Mouse (Mus musculus) bone marrow macrophage, adult 2 months (primary cell): Measurements from ENCODE around the gene Mcm3. TPM values are rescaled to one million over a fixed set of nuclear protein-coding genes. Genes with fewer than 3 reads are reported as not detected.
"Not testable (repeated sequence)": the region's sequence is repeated elsewhere in the genome, so short reads cannot be mapped to it uniquely, and the experiment has no call there.

ENCODE experiments used
- H3K27ac ChIP-seq: 2 replicates; pipeline ENCODE4 v1.5.1; 2012; ENCODE audit warnings: low read depth, low read length; ENCODE audit not compliant: insufficient read depth
- H3K4me1 ChIP-seq: 2 replicates; pipeline ENCODE4 v1.6.1; 2012; ENCODE audit warnings: low read length; ENCODE audit not compliant: control insufficient read depth, insufficient read depth
- H3K4me3 ChIP-seq: 2 replicates; pipeline ENCODE4 v1.5.1; 2012; ENCODE audit warnings: mild to moderate bottlenecking, low read length, moderate library complexity; ENCODE audit not compliant: insufficient read depth
- CTCF ChIP-seq: IDR thresholded peaks from 2 replicates; pipeline ENCODE4 v1.5.1; 2012; ENCODE audit warnings: low read depth, mild to moderate bottlenecking, low read length, moderate library complexity
- POLR2A ChIP-seq: IDR thresholded peaks from 2 replicates; pipeline ENCODE4 v1.6.1; 2012; ENCODE audit warnings: mild to moderate bottlenecking, low read depth, low read length, borderline replicate concordance
- polyA plus RNA-seq: library from polyadenylated mRNA; stranded (reverse); fragments of >200 nt; gene quantifications from 2 replicates; pipeline ENCODE4 v1.2.4, GENCODE M21; 2012; ENCODE audit not compliant: missing spikeins, insufficient read depth, insufficient read length

Mcm3 gene
- polyA plus RNA-seq, 1 experiment: 34.1 TPM

DNA sequence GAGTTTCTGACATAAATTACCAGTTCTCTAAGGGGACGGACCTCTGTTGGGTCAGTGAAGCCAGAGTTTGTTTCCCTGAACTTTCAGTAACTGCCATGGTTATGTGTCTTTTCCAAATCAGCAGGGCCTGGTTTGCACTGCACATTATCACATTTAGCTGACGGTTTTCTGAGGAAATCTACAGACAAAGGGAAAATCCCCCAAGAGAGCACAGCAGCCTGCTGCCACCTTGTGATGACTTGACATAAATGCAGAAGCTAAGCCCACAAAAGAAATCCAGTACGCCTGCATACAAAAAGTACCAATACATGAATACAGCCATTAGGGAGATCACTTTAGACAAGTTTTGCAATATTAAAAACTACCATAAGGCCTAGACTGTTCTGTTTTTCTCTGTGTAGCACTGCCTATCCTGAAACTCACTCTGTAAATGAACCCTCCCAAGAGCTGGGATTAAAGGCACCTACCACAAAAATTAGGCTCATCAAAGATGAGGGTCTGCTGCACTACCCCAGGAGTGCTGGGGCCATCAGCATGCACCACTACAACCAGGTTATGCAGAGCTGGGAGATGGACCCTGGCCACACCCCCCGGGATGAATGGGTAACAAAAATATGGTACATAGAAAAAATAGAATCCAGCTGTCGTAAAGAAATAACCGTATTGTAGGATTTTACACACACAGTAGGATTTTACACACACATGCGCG lies 18.3 kb downstream of the Mcm3 start:
- Histone ChIP-seq H3K4me1 (no peaks in the 10 kb centered on the region), H3K27ac (no peak overlapping the region), H3K4me3 (no peak overlapping the region)
- TF ChIP-seq POLR2A (no peak), CTCF (no peak)

DNA sequence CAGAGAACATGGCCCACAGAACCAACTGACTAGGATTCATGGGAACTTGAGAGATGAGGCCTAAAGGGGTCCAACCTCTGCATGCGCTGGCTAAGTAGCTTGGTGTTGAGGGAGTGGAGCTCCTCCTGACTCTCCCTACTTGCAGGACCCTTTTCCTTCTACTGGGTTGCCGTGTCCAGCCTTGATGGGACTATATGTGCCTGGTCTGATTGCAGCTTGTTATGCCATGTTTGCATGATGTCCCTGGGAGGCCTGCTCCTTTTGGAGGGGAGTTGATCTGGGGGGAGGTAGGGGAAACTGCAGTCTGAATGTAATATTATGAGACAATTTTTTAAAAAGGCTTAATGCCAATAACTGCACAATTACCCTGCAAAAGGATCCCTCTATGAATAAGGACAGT lies 18.8 kb downstream of the Mcm3 start:
- H3K4me3 ChIP-seq: no peak overlapping the region
- TF ChIP-seq POLR2A: no peak
- TF ChIP-seq CTCF: no peak
- H3K4me1 ChIP-seq: no peaks in the 10 kb centered on the region
- H3K27ac ChIP-seq: no peak overlapping the region

DNA sequence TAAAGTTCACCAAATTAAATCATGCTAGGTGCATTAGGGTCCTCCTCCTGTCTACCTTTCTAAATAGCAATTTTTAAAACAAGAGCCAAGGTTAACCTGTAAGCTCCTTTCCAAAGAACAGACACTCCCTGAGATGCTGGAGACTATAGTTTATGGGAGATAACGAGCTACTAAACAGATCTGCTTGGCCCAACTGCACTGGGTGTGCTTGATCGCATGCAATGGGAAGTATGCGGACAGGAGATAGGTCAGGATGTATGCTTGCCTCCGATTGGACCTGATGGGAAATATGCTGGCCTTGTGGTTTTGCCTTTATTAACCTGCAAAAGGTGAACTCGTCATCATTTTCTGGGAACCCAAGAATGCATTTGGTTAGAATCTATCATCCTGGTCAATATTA lies 24.9 kb downstream of the Mcm3 start:
- H3K27ac ChIP-seq: no peak overlapping the region
- H3K4me3 ChIP-seq: no peak overlapping the region
- TF ChIP-seq POLR2A (no peak), CTCF (no peak)
- H3K4me1 ChIP-seq: no peaks in the 10 kb centered on the region

DNA sequence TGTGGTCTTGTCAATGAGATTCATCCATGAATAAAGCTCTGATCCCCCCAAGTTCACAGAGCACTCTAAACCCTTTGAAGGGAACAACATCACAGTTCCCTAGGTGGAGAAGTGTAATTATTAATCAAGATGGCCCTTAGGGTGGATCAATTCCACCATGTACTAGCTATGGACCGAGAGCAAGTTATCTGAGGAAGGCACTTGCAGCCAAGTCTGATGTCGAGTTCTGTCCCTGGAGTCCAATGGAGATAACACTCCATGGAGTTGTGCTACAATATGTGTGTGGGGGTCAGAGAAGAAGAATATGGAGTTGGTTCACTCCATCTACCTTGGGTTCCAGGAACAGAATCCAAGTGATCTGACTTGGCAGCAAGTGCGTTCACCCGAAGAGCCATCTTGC lies 25.4 kb downstream of the Mcm3 start:
- Histone ChIP-seq H3K27ac (no peak overlapping the region), H3K4me3 (no peak overlapping the region), H3K4me1 (no peaks in the 10 kb centered on the region)
- TF ChIP-seq CTCF: no peak
- no peak for TF ChIP-seq POLR2A

DNA sequence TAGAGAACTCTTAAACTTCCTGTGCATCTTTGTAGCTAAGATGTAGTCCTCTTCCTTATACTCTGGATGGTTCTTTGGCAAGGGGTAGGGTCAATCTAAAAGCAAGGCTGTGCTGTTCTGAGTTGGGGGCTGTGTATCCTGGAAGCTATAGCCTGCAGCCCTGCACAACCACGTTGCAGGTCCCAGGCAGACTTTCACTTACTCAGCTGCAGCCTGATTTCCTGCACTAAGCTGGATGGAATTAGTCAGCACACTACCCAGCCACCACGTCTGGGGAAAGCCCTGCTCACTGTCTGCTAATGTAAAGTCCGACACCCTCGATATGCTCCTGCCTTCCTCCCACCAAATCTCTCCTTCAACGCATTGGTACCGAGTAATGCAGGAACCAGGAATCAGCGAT lies 28.7 kb downstream of the Mcm3 start:
- TF ChIP-seq CTCF: no peak
- TF ChIP-seq POLR2A: no peak
- Histone ChIP-seq H3K4me1 (no peaks in the 10 kb centered on the region), H3K27ac (no peak overlapping the region), H3K4me3 (no peak overlapping the region)

DNA sequence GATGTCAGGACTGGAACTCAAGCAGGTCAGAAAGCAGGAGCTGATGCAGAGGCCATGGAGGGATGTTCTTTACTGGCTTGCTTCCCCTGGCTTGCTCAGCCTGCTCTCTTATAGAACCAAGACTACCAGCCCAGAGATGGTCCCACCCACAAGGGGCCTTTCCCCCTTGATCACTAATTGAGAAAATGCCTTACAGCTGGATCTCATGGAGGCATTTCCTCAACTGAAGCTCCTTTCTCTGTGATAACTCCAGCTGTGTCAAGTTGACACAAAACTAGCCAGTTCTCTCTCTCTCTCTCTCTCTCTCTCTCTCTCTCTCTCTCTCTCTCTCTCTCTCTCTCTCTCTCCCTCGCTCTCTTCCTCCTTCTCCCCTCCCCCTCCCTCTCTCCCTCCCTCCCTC lies 29.6 kb downstream of the Mcm3 start, which contains the start of gene Il17f:
TSS of gene Il17f (minus strand) at position 101 of the 400 bp plus-strand sequence.
- not testable (repeated sequence) for H3K27ac ChIP-seq, H3K4me1 ChIP-seq, H3K4me3 ChIP-seq

DNA sequence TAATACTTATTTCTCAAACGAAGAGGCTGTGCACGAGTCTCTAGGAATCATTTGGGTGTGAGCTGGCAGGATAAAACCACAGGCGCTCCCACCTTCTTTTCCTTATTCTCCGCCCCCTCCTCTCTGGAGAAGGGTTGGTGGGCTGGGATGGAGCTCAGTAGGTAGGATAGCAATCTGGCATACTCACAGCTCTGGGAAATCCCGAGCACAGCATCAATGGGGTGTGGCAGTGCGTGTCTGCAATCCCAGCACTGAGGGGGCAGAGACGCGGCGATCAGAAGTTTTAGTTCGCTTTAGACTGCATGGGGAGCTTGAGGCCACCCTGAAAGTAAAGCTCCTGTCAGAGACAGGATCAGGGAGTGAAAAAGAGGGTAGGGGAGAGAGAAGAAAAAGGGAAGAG lies 31.7 kb downstream of the Mcm3 start:
- TF ChIP-seq CTCF: no peak
- no peak for TF ChIP-seq POLR2A
- Histone ChIP-seq H3K27ac (no peak overlapping the region), H3K4me1 (no peaks in the 10 kb centered on the region), H3K4me3 (no peak overlapping the region)

DNA sequence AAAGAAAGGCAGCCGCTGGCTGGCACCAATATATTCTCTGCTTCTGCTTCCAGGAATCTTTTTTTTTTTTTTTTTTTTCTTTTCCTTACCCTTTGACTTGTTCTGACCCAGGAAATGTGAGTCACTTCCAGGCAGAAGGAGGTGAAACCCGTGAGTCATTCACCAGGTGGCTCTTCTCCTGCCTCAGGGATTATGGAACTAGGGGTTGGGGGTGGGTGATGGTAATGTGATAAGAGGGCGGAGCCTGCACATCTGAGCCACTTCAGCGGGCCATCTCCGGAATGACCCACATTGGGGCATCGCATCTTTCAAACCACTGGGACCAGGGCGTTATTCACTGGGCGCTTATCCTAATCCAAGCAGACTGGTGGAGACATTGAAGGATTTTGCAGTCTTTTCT lies 33.1 kb downstream of the Mcm3 start:
- Histone ChIP-seq H3K27ac (no peak overlapping the region), H3K4me3 (no peak overlapping the region), H3K4me1 (no peaks in the 10 kb centered on the region)
- TF ChIP-seq CTCF (no peak), POLR2A (no peak)

DNA sequence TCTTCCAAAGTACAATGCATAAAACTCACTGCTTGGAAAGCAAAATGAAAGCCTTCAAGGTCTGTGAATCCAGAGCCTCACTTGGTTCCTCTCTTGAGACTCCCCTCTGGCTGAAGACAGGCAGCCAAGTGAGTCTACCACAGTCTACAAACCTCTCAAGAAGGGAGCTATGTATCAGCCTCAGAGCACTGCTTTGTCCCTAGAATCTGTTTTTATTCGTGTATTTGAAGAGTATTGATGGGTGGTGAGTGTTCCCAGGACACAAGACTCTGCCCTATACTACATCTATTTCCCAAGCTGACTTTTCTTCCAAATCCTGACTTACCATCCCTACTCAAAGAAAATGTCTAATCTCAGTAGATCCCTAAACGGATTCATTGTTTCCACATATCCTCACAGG lies 41.7 kb downstream of the Mcm3 start:
- Histone ChIP-seq H3K4me1 (no peaks in the 10 kb centered on the region), H3K4me3 (no peak overlapping the region), H3K27ac (no peak overlapping the region)
- no peak for TF ChIP-seq POLR2A
- TF ChIP-seq CTCF: no peak

DNA sequence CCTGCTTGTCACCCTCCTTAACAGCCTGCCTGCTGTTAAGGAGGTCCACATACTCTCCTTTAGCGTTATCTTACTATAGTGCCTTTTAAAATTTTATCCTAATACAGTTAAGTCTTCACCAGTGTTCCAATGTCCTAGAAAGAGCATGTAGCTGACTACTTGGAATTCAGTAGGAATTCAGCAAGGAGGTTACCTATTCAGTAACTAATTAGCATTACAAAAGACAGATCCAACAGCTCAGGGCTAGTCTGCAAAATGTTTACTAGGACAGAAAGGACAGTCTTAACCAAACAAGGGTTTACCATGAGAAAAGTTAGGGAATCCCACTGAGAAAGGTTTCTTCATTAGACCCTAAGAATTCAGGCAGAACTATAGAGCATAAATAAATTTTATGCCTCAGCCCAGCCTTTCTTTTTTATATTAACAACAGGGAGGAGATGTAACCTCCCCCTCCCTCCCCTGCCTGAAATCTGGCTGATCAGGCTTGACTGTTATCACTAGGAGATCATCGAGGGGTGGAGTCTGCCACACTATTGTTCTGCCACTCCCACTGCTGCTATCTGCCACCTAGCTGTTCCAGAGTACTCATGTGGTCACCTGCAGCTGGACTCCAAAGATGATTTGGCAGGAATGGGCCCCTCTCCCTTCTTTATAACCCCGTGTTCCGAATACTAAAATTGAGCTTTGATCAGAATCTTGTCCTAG lies 45.9 kb downstream of the Mcm3 start:
- H3K4me1 ChIP-seq, H3K27ac ChIP-seq, H3K4me3 ChIP-seq: not testable (repeated sequence)
